Mouse (Mus musculus) forelimb bud, embryonic 11.5 days (tissue): ENCODE results near the gene Tmem132d.
A peak's percentile ranks its signal among the peaks of the same experiment; 100 is the strongest.
"Not testable (repeated sequence)": the region's sequence is repeated elsewhere in the genome, so short reads cannot be mapped to it uniquely, and the experiment has no call there.

Experiments used
- DNase-seq: peaks from one replicate; pipeline ENCODE4 v3.0.0-alpha.2; 2012; ENCODE audit warnings: low read depth, low spot score

Tmem132d gene

GRCm38 (mm10) chr5:128099439-128099838, 333.4 kb downstream of the Tmem132d start:
- no peak for DNase-seq

GRCm38 (mm10) chr5:128090578-128090977, 342.3 kb downstream of the Tmem132d start:
- DNase-seq = no peak

GRCm38 (mm10) chr5:128075456-128075855, 357.4 kb downstream of the Tmem132d start:
- DNase-seq = peak; percentile 49

- DNase-seq = peak; percentile 52
Observed at GRCm38 (mm10) chr5:128072616-128073015, 360.3 kb downstream of the Tmem132d start.

- no peak for DNase-seq
Observed at GRCm38 (mm10) chr5:128041781-128042180, 391.1 kb downstream of the Tmem132d start.

GRCm38 (mm10) chr5:128040036-128040435, 392.8 kb downstream of the Tmem132d start:
- DNase-seq = no peak

GRCm38 (mm10) chr5:128027076-128027475, 405.8 kb downstream of the Tmem132d start:
- no peak for DNase-seq

GRCm38 (mm10) chr5:128004666-128005065, 428.2 kb downstream of the Tmem132d start:
- no peak for DNase-seq

- no peak for DNase-seq
Observed at GRCm38 (mm10) chr5:127996526-127997245, 436.2 kb downstream of the Tmem132d start.

- DNase-seq = no peak
Observed at GRCm38 (mm10) chr5:127993460-127993859, 439.4 kb downstream of the Tmem132d start.

GRCm38 (mm10) chr5:127990826-127991225, 442.1 kb downstream of the Tmem132d start:
- DNase-seq = no peak

- not testable (repeated sequence) for DNase-seq
Observed at GRCm38 (mm10) chr5:127980003-127980358, 452.9 kb downstream of the Tmem132d start.

GRCm38 (mm10) chr5:127979329-127980002, 453.4 kb downstream of the Tmem132d start:
- DNase-seq = no peak

GRCm38 (mm10) chr5:127976661-127977060, 456.2 kb downstream of the Tmem132d start:
- no peak for DNase-seq

GRCm38 (mm10) chr5:127965700-127966099, 467.2 kb downstream of the Tmem132d start:
- DNase-seq = no peak

- DNase-seq = no peak
Observed at GRCm38 (mm10) chr5:127962656-127963055, 470.2 kb downstream of the Tmem132d start.

- DNase-seq = no peak
Observed at GRCm38 (mm10) chr5:127956511-127957097, 476.3 kb downstream of the Tmem132d start.

GRCm38 (mm10) chr5:127954231-127954790, 478.6 kb downstream of the Tmem132d start:
- no peak for DNase-seq

- DNase-seq = no peak
Observed at GRCm38 (mm10) chr5:127952800-127953199, 480.1 kb downstream of the Tmem132d start.

GRCm38 (mm10) chr5:127950574-127950973, 482.3 kb downstream of the Tmem132d start:
- DNase-seq = no peak

GRCm38 (mm10) chr5:127947275-127947674, 485.6 kb downstream of the Tmem132d start:
- DNase-seq = peak; percentile 56

GRCm38 (mm10) chr5:127942171-127942570, 490.7 kb downstream of the Tmem132d start:
- DNase-seq = not testable (repeated sequence)
